In genomic region chr10:87859453-87859852, GRCm38 (mm10) we compare ENCODE assay signal across 8 mouse cellular contexts. TPM values are rescaled to one million over a fixed set of nuclear protein-coding genes. Genes with fewer than 3 reads are reported as not detected.
DNase-seq lines count a peak whose midpoint lies in the region; ATAC-seq and TF ChIP-seq lines count a peak whose summit lies in the region.

No protein-coding gene starts in this region.

- H3K36me3 ChIP-seq in lung, postnatal 0 days (ENCODE audit: insufficient read depth, low read length) = no peaks in the 10 kb centered on the region
- no peaks in the 10 kb centered on the region for H3K36me3 ChIP-seq in forebrain, postnatal 0 days (ENCODE audit: insufficient read depth)
- H3K36me3 ChIP-seq in liver, embryonic 11.5 days (ENCODE audit: control insufficient read depth, insufficient read depth, low read length) = no peaks in the 10 kb centered on the region
- no peaks in the 10 kb centered on the region for H3K36me3 ChIP-seq in stomach, embryonic 15.5 days

- DNase-seq in lung, postnatal 0 days (ENCODE audit: low spot score) = peak; percentile 8
- no peak for DNase-seq in lung, postnatal 10 days
- peak; percentile 17 for DNase-seq in forebrain, postnatal 0 days
- DNase-seq in liver, embryonic 11.5 days (ENCODE audit: low spot score) = no peak
- no peak for DNase-seq in left cerebral cortex, postnatal 36 days (ENCODE audit: low spot score in 2 of 2)
- no peak for DNase-seq in thymus, adult 18-20 months

- peak overlapping the region; percentile 66 for H3K4me2 ChIP-seq in lung, postnatal 0 days (replicated peaks; ENCODE audit: low read depth, low read length)
- peak overlapping the region; percentile 67 for H3K4me2 ChIP-seq in forebrain, postnatal 0 days (ENCODE audit: low read depth)
- peak overlapping the region; percentile 66 for H3K4me2 ChIP-seq in liver, embryonic 11.5 days
- peak overlapping the region; percentile 67 for H3K4me2 ChIP-seq in stomach, embryonic 15.5 days

- ATAC-seq in lung, postnatal 0 days = no peak
- ATAC-seq in forebrain, postnatal 0 days = no peak
- no peak for ATAC-seq in liver, embryonic 11.5 days (replicated peaks; ENCODE audit: low FRiP score)
- ATAC-seq in stomach, embryonic 15.5 days (ENCODE audit: insufficient read depth, low FRiP score, low read depth) = no peak
- no peak for ATAC-seq in monocyte, adult 5-6 weeks (replicated peaks; ENCODE audit: insufficient number of reproducible peaks, low FRiP score, low TSS enrichment, poor library complexity, severe bottlenecking)

- no peak for TF ChIP-seq CTCF in lung, postnatal 0 days (IDR thresholded peaks at IDR 0.05)
- TF ChIP-seq CTCF in forebrain, postnatal 0 days (IDR thresholded peaks at IDR 0.05; ENCODE audit: low read depth) = no peak

- intact Hi-C loops in left cerebral cortex, postnatal 36 days (cut with DNase I) = loop anchor here (10.0 kb wide), 1 partner anchor 255 kb away; no protein-coding TSS in a partner anchor

- peak overlapping the region; percentile 42 for H3K4me3 ChIP-seq in lung, postnatal 0 days (ENCODE audit: low read depth, low read length)
- H3K4me3 ChIP-seq in forebrain, postnatal 0 days (ENCODE audit: low read depth, low read length) = peak overlapping the region; percentile 34
- H3K4me3 ChIP-seq in liver, embryonic 11.5 days (ENCODE audit: low read depth, low read length) = peak overlapping the region; percentile 45
- peak overlapping the region; percentile 54 for H3K4me3 ChIP-seq in stomach, embryonic 15.5 days (replicated peaks)

- no peak overlapping the region for H3K27ac ChIP-seq in lung, postnatal 0 days (ENCODE audit: low read length)
- no peak overlapping the region for H3K27ac ChIP-seq in forebrain, postnatal 0 days (ENCODE audit: low read depth, low read length)
- peak overlapping the region; percentile 50; the same call in 1 of the 2 replicates for H3K27ac ChIP-seq in liver, embryonic 11.5 days (ENCODE audit: low read depth, low read length)
- H3K27ac ChIP-seq in stomach, embryonic 15.5 days = peak overlapping the region; percentile 95

- H3K9me3 ChIP-seq in lung, postnatal 0 days (ENCODE audit: low read length) = no peaks in the 10 kb centered on the region
- no peaks in the 10 kb centered on the region for H3K9me3 ChIP-seq in forebrain, postnatal 0 days (ENCODE audit: low read length)
- no peaks in the 10 kb centered on the region for H3K9me3 ChIP-seq in liver, embryonic 11.5 days (ENCODE audit: control insufficient read depth, low read length)
- H3K9me3 ChIP-seq in stomach, embryonic 15.5 days = no peaks in the 10 kb centered on the region

- 5% methylated on average over 10 of the region's 10 CpGs for WGBS in lung, postnatal 0 days
- WGBS in forebrain, postnatal 0 days = 9% methylated on average over 10 of the region's 10 CpGs
- 9% methylated on average over 10 of the region's 10 CpGs for WGBS in liver, embryonic 11.5 days
- WGBS in stomach, embryonic 15.5 days = 7% methylated on average over 10 of the region's 10 CpGs

- peaks cover 13% of the 10 kb centered on the region for H3K4me1 ChIP-seq in lung, postnatal 0 days (ENCODE audit: insufficient read depth, low read depth, low read length)
- H3K4me1 ChIP-seq in forebrain, postnatal 0 days (ENCODE audit: insufficient read depth) = 0 out of 2 replicates have a peak, but pooled peaks cover 16% of the 10 kb centered on the region
- H3K4me1 ChIP-seq in liver, embryonic 11.5 days (replicated peaks; ENCODE audit: control insufficient read depth, insufficient read depth, low read length) = peaks cover 9% of the 10 kb centered on the region
- peaks cover 18% of the 10 kb centered on the region for H3K4me1 ChIP-seq in stomach, embryonic 15.5 days

- TF ChIP-seq EP300 in lung, postnatal 0 days (IDR thresholded peaks at IDR 0.05) = no peak

- H3K9ac ChIP-seq in lung, postnatal 0 days (replicated peaks; ENCODE audit: low read depth) = 0 out of 2 replicates have a peak overlapping the region, but pooled peaks have one; percentile 44
- no peak overlapping the region for H3K9ac ChIP-seq in forebrain, postnatal 0 days
- H3K9ac ChIP-seq in liver, embryonic 11.5 days (ENCODE audit: low read depth, low read length) = no peak overlapping the region
- peak overlapping the region; percentile 63; the same call in 1 of the 2 replicates for H3K9ac ChIP-seq in stomach, embryonic 15.5 days

- H3K27me3 ChIP-seq in lung, postnatal 0 days (replicated peaks; ENCODE audit: insufficient read depth, low read length) = peaks cover 9% of the 10 kb centered on the region; the same call in 1 of the 2 replicates
- peaks cover 3% of the 10 kb centered on the region; the same call in 1 of the 2 replicates for H3K27me3 ChIP-seq in forebrain, postnatal 0 days (ENCODE audit: insufficient read depth, low read length)
- peaks cover 14% of the 10 kb centered on the region for H3K27me3 ChIP-seq in liver, embryonic 11.5 days (replicated peaks; ENCODE audit: control insufficient read depth, insufficient read depth, low read length)
- H3K27me3 ChIP-seq in stomach, embryonic 15.5 days (replicated peaks) = no peaks in the 10 kb centered on the region

RNA-seq across cellular contexts. Expression of gene Igf1, which starts 1.4 kb away (rescaled TPM):
- polyA plus RNA-seq in lung, postnatal 0 days (2015; fragmentation: Nextera tagmentation; extraction: Ambion mirVana) = 20.5 and 25.0 TPM in 2 replicates
- total RNA-seq in forebrain, postnatal 0 days (2014; rRNA removed) = 9.3 and 11.5 TPM in 2 replicates
- polyA plus RNA-seq in forebrain, postnatal 0 days (2015; fragmentation: Nextera tagmentation; extraction: Ambion mirVana) = 8.4 and 10.9 TPM in 2 replicates
- 21.8 and 22.6 TPM in 2 replicates for polyA plus RNA-seq in liver, embryonic 11.5 days (2014; fragmentation: Nextera tagmentation; extraction: Ambion mirVana)
- polyA plus RNA-seq in stomach, embryonic 15.5 days (2015; fragmentation: Nextera tagmentation; extraction: Ambion mirVana) = 119 and 121 TPM in 2 replicates
- total RNA-seq in left cerebral cortex, postnatal 36 days (2021) = 1 to 10 TPM; 8.1 to 8.8 TPM
- not detected in 3 replicates for total RNA-seq in monocyte, adult 5-6 weeks (2017)

Comparison
In these comparisons a context has a peak if more than half of its experiments do, and no peak if none do; other contexts are left out.
1. DNase-seq: peak in lung, postnatal 0 days (single experiment) and forebrain, postnatal 0 days (single experiment); none in lung, postnatal 10 days (single experiment), liver, embryonic 11.5 days (single experiment), left cerebral cortex, postnatal 36 days (0 of 2) and thymus, adult 18-20 months (0 of 2).
2. H3K27ac ChIP-seq: peak in liver, embryonic 11.5 days (single experiment) and stomach, embryonic 15.5 days (single experiment); none in lung, postnatal 0 days (single experiment) and forebrain, postnatal 0 days (single experiment).
3. H3K9ac ChIP-seq: peak in lung, postnatal 0 days (single experiment) and stomach, embryonic 15.5 days (single experiment); none in forebrain, postnatal 0 days (single experiment) and liver, embryonic 11.5 days (single experiment).
4. Peak in every context shown above with its lines, with median percentiles within 50 percentile points of each other: H3K4me2 ChIP-seq and H3K4me3 ChIP-seq.